Mouse (Mus musculus): ENCODE measurements around the gene Tarm1.

DNA sequence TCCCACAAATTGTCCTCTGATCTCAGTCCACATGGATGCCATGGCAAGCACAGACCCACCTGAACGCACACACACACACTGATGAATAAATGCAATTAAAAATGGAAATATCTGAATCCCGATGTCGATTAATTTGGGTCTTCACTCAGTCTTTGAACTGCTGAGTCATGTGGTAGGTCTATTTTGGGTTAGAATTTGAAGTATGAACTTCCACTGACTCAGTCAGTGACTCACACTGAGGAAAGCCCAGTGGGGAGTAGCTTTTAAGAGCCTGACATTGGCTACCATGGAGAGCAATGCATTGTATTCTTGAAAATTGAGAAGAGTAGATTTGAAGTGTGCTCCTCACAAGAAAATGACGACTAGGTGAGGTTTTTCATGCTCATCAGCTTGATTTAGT is 55.4 kb downstream of the Tarm1 start:
- TF ChIP-seq POLR2A (IDR thresholded peaks at IDR 0.05; ENCODE audit: extremely low read depth, insufficient read depth, low read length) (no peak), CTCF (IDR thresholded peaks at IDR 0.05; ENCODE audit: extremely low read depth, insufficient read depth, low read length) (no peak)
